Comparison of ENCODE assay signal across 8 mouse cellular contexts in the genomic region with DNA sequence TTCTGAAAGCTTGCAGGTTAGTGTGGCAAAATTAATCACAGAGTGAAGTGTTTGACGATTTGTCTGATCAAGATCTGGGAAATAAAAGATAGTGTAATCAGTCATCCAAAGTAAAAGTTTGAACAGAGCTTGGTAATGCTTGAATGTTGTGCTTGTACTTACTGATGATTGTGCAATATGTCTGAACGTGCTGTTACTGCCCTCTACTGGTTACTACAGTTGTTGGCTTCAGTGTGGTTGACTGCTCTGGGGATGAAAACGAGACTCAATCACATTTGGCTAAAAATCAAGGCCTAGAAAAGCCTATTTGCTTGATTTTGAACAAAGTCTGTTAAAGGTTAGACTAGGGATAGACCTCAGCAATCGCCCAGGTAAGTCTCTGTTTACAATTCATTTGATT.
DNase-seq lines count a peak whose midpoint lies in the region; ATAC-seq and TF ChIP-seq lines count a peak whose summit lies in the region.

No protein-coding gene starts in this region.

- TF ChIP-seq CTCF in G1E (IDR thresholded peaks at IDR 0.05; ENCODE audit: low read depth, low read length) = 0 out of 2 replicates have a peak, but pooled peaks have one; percentile 5

- WGBS in intestine, embryonic 16.5 days = 39% methylated on average over 4 of the region's 4 CpGs
- 43% methylated on average over 4 of the region's 4 CpGs for WGBS in intestine, embryonic 15.5 days

- H3K36me3 ChIP-seq in intestine, embryonic 16.5 days (ENCODE audit: control insufficient read depth, insufficient read depth, low read length) = 0 out of 2 replicates have a peak, but pooled peaks cover 6% of the 10 kb centered on the region
- 0 out of 2 replicates have a peak, but pooled peaks cover 3% of the 10 kb centered on the region for H3K36me3 ChIP-seq in intestine, embryonic 15.5 days
- H3K36me3 ChIP-seq in G1E (replicated peaks) = peaks cover 42% of the 10 kb centered on the region

- H3K27me3 ChIP-seq in intestine, embryonic 16.5 days (replicated peaks; ENCODE audit: control insufficient read depth, insufficient read depth, low read length) = no peaks in the 10 kb centered on the region
- no peaks in the 10 kb centered on the region for H3K27me3 ChIP-seq in intestine, embryonic 15.5 days (replicated peaks)
- no peaks in the 10 kb centered on the region for H3K27me3 ChIP-seq in G1E (ENCODE audit: insufficient read depth, low read length)

- H3K4me2 ChIP-seq in intestine, embryonic 16.5 days (ENCODE audit: low read depth, low read length) = no peak overlapping the region
- no peak overlapping the region for H3K4me2 ChIP-seq in intestine, embryonic 15.5 days (replicated peaks)

- no peaks in the 10 kb centered on the region for H3K9me3 ChIP-seq in intestine, embryonic 16.5 days (ENCODE audit: control insufficient read depth, low read length)
- H3K9me3 ChIP-seq in intestine, embryonic 15.5 days = no peaks in the 10 kb centered on the region
- no peaks in the 10 kb centered on the region for H3K9me3 ChIP-seq in G1E (replicated peaks)

- H3K9ac ChIP-seq in intestine, embryonic 16.5 days (ENCODE audit: low read depth, low read length) = no peak overlapping the region
- H3K9ac ChIP-seq in intestine, embryonic 15.5 days = no peak overlapping the region

- peak; percentile 1 for DNase-seq in G1E (ENCODE audit: low spot score)
- peak; percentile 63 for DNase-seq in cerebellum, adult 8-10 months
- peak; percentile 14 for DNase-seq in gastrocnemius, postnatal 25 days
- DNase-seq in kidney, postnatal 4 days = peak; percentile 4 to 39
- DNase-seq in telencephalon, adult 2 months (ENCODE audit: low read depth, low spot score) = peak; percentile 36

- no peak overlapping the region for H3K4me3 ChIP-seq in intestine, embryonic 16.5 days (ENCODE audit: low read length)
- H3K4me3 ChIP-seq in intestine, embryonic 15.5 days (replicated peaks) = no peak overlapping the region
- no peak overlapping the region for H3K4me3 ChIP-seq in G1E (ENCODE audit: low read depth, low read length)

- H3K27ac ChIP-seq in intestine, embryonic 16.5 days (ENCODE audit: low read length) = no peak overlapping the region
- H3K27ac ChIP-seq in intestine, embryonic 15.5 days = no peak overlapping the region

- H3K4me1 ChIP-seq in intestine, embryonic 16.5 days (ENCODE audit: control insufficient read depth, insufficient read depth, low read length) = no peaks in the 10 kb centered on the region
- H3K4me1 ChIP-seq in intestine, embryonic 15.5 days (replicated peaks) = no peaks in the 10 kb centered on the region
- peaks cover 6% of the 10 kb centered on the region; the same call in 1 of the 2 replicates for H3K4me1 ChIP-seq in G1E (ENCODE audit: insufficient read depth, low read depth, low read length)

- ATAC-seq in intestine, embryonic 16.5 days = peak; percentile 55; the same call in 1 of the 2 replicates
- no peak; the same call in 1 of the 2 replicates for ATAC-seq in intestine, embryonic 15.5 days
- peak; percentile 57; the same call in 1 of the 2 replicates for ATAC-seq in G1E (ENCODE audit: extremely low read depth, insufficient number of reproducible peaks, low FRiP score, poor library complexity, severe bottlenecking)
- peak; percentile 90 for ATAC-seq in megakaryocyte-erythroid progenitor cell, adult 5-6 weeks (replicated peaks; ENCODE audit: low FRiP score, low TSS enrichment, poor library complexity, severe bottlenecking)

Comparison
In these comparisons a context has a peak if more than half of its experiments do, and no peak if none do; other contexts are left out.
1. DNase-seq: peak in every context shown above with its lines; median percentile 63 in cerebellum, adult 8-10 months; 36 in telencephalon, adult 2 months; 22 in kidney, postnatal 4 days; 14 in gastrocnemius, postnatal 25 days; 1 in G1E.